Mouse (Mus musculus): ENCODE results near the gene Prrx2.

The Prrx2 gene

GRCm38 (mm10) chr2:30845152-30846070 is 10.6 kb downstream of the Prrx2 start:
- TF ChIP-seq GATA4 (IDR thresholded peaks at IDR 0.05; ENCODE audit: insufficient replicate concordance, low read length): no peak

- no peak for TF ChIP-seq GATA4 (IDR thresholded peaks at IDR 0.05; ENCODE audit: insufficient replicate concordance, low read length)
These were observed 11.5 kb downstream of the Prrx2 start for GRCm38 (mm10) chr2:30846236-30846635.

DNA sequence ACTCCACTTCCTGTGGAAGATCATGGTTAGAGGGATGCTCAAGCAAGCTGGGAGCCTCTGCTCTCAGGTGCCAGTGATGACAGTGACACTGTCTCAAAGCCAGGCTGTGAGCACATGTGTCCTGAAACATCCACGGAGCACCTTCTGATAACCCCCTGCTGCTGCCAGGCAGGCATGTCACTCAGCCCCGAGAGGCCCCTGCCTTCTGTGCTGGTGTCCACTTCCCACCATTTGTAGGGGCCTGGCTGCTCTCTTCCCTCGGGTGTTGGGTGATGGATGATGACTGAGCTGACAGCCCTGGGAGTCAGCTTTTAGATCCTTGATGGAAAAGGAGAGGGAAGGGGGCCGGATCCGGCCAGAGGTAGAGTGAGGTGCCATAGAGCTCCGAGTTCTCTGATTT is 12.0 kb downstream of the Prrx2 start:
- TF ChIP-seq GATA4 (IDR thresholded peaks at IDR 0.05; ENCODE audit: insufficient replicate concordance, low read length): no peak

GRCm38 (mm10) chr2:30848184-30848583 is 13.4 kb downstream of the Prrx2 start:
- TF ChIP-seq GATA4 (IDR thresholded peaks at IDR 0.05; ENCODE audit: insufficient replicate concordance, low read length): no peak

GRCm38 (mm10) chr2:30850581-30850980 is 15.8 kb downstream of the Prrx2 start:
- no peak for TF ChIP-seq GATA4 (IDR thresholded peaks at IDR 0.05; ENCODE audit: insufficient replicate concordance, low read length)

GRCm38 (mm10) chr2:30852771-30853313 is 18.1 kb downstream of the Prrx2 start:
- no peak for TF ChIP-seq GATA4 (IDR thresholded peaks at IDR 0.05; ENCODE audit: insufficient replicate concordance, low read length)

DNA sequence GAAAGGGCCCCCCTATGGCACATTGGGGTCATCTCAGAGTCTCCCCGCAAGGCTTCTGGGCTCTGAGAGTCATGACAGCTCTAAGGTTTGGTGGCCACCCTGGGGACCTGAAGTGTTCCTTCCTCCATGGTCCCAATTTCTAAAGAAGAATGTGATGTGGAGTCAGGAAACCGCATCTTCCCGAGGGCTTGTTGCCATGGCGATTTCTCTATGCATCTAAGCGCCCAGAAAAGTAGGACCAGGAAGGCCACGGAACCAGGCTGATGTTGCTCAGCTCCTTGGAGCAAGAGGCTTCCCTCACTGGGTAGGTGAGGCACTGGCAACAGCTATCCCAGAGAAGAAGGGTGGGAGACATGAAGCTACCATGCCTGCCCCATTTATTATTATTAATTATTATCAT is 22.3 kb downstream of the Prrx2 start:
- TF ChIP-seq GATA4 (IDR thresholded peaks at IDR 0.05; ENCODE audit: insufficient replicate concordance, low read length): no peak

DNA sequence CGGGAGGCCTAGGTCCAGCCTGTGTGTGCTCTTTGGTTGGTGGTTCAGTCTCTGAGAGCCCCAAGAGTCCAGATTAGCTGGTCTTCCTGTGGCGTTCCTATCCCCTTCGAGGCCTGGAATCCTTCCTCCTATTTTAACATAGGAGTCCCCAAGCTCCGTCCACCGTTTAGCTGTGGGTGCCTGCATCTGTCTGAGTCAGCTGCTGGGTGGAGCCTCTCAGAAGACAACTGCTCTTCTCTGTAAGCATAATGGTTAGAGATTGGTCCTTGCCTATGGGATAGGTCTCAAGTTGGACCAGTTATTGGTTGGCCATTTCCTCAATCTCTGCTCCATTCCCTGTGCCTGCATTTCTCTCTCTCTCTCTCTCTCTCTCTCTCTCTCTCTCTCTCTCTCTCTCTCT is 25.0 kb downstream of the Prrx2 start:
- no peak for TF ChIP-seq GATA4 (IDR thresholded peaks at IDR 0.05; ENCODE audit: insufficient replicate concordance, low read length)

DNA sequence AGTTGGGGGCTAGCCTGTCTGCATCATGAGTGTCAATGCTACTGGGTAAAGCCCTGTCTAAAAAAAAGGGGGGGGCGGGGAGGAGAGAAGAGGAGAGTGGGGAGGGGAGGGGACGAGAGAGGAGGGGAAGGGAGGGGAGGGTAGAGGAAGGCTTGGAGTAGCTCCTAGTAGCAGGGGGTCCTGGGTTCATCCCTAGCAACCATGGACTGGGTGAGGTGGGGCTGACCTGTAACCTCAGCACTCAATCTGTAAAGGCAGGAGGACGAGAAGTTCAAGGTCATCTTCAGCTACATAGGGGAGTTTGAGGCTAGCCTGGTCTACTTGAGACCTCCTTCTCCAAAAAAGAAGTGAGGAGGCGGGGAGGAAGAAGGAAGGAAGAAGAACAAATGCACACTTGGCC is 27.3 kb downstream of the Prrx2 start:
- no peak for TF ChIP-seq GATA4 (IDR thresholded peaks at IDR 0.05; ENCODE audit: insufficient replicate concordance, low read length)

DNA sequence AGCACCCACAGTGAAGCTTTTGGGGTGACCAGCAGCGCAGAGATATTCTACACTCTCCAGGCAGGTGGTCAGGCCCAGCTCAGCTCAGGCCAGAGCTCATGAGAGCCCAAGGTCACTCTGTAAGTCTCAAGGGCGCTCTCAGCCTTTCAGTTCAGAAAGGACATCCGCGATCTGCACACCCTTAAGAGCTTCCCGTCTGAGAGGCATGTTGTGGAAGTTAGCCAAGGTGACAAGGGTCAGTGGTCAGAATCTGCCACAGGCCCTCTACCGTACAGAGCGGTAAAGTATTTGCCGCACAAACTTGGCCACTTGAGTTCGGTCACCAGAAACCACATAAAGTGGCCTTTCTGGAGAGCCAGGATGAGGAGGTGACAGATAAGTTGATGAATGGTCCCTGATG is 28.8 kb downstream of the Prrx2 start:
- TF ChIP-seq GATA4 (IDR thresholded peaks at IDR 0.05; ENCODE audit: insufficient replicate concordance, low read length): no peak

- TF ChIP-seq GATA4 (IDR thresholded peaks at IDR 0.05; ENCODE audit: insufficient replicate concordance, low read length): no peak
These were observed 30.2 kb downstream of the Prrx2 start for GRCm38 (mm10) chr2:30864968-30865381.

DNA sequence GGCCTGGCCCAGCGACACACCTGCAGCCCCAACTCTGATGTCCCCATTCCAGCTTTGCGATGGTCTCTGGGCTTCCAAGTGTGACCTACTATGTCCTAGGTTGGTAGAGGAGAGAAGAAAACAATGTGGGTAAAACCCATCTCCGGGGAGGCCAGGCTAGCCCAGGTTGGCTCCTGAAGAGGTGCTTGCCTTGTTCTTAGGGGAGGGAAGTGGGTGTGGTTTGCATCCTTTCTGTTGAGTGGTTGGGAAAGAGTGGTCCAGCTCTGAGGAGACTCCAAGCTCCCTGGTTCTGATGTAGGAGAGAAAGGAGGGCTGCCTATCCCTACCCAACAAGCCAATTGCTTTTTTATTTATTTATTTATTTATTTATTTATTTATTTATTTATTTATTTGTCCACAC is 30.7 kb downstream of the Prrx2 start:
- no peak for TF ChIP-seq GATA4 (IDR thresholded peaks at IDR 0.05; ENCODE audit: insufficient replicate concordance, low read length)

DNA sequence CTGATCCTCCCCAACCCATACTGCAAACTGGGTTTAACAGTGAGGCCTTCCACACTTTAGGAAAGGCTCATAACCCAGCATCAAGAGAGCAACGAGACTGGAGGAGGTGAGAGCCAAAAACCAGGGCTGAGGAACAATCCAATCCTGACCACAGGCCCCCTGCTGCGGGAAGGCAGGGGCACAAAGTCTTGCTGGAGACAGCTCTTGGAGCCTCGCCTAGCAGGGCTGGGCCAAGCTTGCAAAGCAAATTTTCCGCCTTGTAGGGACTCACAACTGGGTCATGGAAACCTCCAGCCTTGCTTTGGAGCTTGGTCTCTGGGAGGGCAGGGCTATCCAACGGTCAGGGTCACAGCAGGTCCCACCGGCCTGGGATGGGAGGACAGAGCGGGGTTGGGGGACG is 36.1 kb downstream of the Prrx2 start:
- TF ChIP-seq GATA4 (IDR thresholded peaks at IDR 0.05; ENCODE audit: insufficient replicate concordance, low read length): no peak

DNA sequence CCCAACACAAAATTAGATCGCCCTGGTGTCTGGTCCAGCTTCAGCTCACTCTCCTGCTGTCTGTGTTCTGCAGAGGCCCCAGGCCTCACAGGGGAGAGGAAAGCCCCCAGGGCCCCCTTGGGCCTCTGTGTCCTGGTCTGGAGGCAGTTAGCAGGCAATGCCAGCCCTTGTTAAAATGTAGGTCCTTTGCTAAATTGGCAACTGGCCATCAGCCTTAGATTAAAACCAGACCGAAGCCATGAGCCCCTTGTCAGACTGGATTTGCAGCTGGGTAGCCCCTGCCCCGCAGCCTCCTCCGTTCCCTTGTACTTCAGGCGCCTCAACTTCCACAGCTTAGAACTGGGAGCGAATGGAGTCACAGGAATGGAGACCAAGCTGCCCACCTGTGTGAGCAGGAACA is 37.9 kb downstream of the Prrx2 start:
- TF ChIP-seq GATA4 (IDR thresholded peaks at IDR 0.05; ENCODE audit: insufficient replicate concordance, low read length): no peak

- TF ChIP-seq GATA4 (IDR thresholded peaks at IDR 0.05; ENCODE audit: insufficient replicate concordance, low read length): no peak
These were observed 39.7 kb downstream of the Prrx2 start for GRCm38 (mm10) chr2:30874445-30874844.

DNA sequence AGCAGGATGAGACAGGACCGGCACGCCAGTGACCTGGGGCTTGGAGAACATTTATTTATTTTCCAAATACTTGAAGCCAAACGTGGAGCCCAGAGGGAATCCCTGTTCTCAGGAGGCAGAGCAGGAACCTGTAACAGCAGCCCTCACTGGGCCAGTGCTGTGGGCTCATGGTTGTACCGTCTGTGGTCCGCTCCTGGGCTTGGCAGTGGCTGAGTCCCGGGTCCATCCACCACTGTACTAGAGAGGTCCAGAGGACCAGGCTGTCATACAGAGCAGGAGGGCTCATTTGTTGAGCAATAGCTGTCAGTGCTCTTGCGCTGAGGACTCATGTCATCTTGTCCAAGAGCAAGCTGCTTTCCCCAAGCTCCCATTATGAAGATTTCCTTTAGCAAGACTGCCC is 40.3 kb downstream of the Prrx2 start:
- no peak for TF ChIP-seq GATA4 (IDR thresholded peaks at IDR 0.05; ENCODE audit: insufficient replicate concordance, low read length)
